Mouse (Mus musculus) 416B (cell line): ENCODE measurements around the gene Zfp429.
"Not testable (repeated sequence)": the region's sequence is repeated elsewhere in the genome, so short reads cannot be mapped to it uniquely, and the experiment has no call there.

ENCODE experiments used
- DNase-seq: peaks from one replicate; pipeline ENCODE4 v3.0.0; 2011; ENCODE audit warnings: low read depth

Gene Zfp429

DNA sequence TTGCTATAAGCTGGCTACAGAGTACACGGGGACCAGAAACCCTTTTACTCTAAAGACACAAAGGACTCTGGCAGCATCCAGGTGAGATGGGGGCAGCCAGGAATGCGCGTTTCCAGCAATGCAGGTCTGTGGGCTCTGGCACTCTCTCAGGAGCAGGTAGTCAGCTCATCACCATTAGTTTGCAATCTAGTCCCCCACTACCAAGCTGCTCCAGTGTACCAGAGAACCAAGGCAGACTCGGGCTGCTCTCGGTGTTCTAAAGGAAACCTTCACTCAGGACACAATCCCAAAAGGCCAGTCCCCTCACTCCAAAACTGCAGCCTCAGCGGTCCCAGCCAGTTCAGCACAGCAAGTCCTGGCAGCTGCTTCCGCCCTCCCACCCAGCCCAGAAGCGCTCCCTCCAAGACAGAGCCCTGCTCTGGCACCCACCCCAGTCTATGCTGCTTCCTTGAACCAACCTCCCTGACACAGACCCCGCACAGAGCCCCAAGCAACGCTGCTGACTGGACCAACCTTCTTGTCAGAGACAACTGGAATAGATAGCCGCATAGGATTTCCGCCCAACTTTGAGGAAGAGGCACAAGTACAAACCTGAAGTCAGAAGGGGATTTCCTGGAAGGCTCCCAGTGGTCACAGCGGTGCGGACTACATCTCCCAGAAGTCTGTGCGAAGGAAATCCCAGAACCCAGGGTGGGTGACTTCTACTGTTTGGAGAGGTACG, at the start of gene Zfp429:
TSS of gene Zfp429 (minus strand) at position 637 of the 721 bp plus-strand sequence.
- peak; percentile 77 for DNase-seq

GRCm38 (mm10) chr13:67437095-67437494, 37.5 kb upstream of the Zfp429 start:
- DNase-seq, result not testable (repeated sequence)

DNA sequence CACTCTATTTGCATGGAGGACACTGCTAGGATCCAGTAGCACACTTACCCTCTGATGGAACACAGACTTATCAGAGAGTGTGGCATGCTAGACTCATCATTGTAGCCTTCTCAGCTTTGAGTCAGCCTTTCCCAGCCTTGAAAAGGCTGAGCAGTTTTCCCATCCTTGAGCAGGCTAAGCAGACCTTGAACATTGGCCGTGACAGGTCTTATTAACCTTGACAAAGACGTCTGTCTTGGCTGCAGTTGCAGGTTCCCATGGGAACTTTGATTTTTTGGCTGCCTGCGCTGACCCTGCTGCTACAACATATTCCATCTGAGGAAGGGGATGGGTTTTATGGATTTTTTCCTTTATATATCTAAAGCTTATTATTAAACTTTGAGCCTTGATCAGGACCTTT, 28.5 kb upstream of the Zfp429 start:
- DNase-seq, result no peak

DNA sequence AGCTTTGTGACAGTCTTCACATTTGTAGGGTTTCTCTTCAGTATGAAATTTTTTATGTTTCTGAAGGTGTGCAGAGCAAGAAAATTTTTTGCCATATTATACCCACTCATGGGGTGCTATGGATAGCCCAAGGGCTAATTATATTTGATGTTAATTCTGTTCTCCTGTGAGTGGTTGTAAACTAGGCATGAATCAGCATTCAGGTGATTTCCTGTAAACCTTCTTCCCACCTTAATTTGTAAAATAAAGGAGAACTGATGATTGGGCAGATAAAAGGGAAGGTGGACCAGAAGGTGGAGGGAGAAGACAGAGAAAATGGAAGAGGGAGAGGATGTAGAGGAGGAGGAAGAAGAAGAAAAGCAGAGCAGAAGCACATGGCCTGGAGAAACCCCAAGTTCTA, 26.1 kb upstream of the Zfp429 start:
- DNase-seq, result not testable (repeated sequence)

DNA sequence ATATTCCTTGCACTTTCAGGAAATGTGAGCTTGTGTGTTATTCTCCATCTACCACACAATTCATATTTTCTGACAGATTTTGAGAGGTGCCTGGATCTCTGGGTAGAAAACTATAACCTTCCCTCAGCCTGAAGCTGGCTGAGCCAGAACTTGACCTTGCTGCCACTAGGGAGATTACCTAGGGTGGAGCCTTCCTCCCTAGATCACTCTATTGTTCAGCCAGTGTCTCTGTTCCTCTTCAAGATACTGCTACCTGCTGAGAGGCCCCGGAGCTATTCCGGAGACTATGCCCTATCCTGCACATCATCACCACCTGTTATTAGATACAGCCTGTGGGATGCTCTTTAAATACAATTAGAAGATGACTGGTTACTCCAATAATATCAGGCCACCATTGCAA, 22.9 kb upstream of the Zfp429 start:
- DNase-seq, result not testable (repeated sequence)

DNA sequence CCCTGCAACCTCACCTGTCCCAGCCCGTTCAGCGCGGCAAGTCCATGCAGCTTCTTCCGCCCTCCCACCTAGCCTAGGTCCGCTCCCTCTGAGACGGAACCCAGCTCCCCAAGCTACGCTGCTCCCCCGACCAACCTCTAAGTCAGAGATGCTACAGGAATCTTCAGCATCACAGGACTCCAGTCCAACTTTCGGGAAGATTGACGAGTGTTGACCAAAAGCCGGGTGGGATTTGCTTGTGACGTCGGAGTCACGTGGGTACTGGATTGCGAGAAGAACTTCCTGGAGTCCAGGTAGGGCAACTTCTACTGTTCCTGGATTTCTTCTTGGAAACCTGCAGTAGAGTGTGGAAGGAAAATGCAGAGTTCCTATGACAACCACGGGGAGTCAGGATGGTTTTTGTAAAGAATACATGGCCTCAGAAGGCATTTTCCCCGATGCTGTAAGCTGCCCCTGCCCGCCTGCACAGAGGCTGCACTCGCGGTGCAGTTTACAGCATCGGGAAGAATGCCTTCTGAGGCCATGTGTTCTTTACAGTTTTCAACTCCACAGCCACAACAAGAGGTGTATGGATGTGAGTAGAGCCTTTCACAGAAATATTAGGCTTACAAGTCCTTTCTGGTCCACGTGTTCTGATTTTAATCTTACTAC, 21.7 kb upstream of the Zfp429 start, which contains the start of gene Zfp459:
TSS of gene Zfp459 (minus strand) at position 212 of the 651 bp plus-strand sequence.
- DNase-seq, result no peak

- DNase-seq, result no peak
Measured at GRCm38 (mm10) chr13:67420558-67421206, 21.1 kb upstream of the Zfp429 start.

DNA sequence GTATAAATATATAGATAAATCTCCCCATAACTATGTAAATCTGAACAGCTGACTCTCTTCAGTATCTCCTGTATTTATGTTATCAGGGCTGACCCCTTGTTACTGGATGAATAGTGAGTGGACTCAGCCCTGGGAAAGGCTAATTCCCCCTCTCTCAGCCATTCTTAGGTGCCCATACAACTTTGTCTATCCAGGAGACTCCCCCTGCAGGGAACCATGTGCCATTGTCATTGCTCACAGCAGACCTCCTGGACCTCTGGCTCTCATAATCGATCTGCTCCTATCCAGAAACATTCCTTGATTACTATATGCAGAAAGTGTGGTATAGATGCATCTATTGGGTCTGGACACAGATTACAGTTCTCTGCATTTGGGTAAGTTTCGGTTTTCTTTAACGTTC, 17.2 kb upstream of the Zfp429 start:
- DNase-seq, result peak; percentile 20

DNA sequence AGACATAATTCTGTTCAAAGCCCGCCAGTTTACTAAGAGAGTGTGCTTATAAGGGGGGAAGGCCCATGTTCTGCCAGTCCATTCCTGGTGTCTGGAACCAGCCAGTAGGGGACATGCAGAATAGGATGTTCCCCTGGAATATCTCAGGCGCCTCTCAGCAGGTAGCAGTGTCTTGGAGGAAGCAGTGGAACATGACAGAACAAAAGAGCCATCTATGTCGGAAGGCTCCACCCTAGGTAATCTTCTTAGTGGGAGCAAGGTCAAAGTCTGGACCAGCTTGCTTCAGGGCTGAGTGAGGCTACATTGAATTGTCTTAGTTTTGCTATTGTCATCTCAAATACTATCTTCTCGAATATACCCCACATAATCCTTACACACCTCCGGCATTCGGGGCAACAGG, 16.1 kb upstream of the Zfp429 start:
- no peak for DNase-seq

DNA sequence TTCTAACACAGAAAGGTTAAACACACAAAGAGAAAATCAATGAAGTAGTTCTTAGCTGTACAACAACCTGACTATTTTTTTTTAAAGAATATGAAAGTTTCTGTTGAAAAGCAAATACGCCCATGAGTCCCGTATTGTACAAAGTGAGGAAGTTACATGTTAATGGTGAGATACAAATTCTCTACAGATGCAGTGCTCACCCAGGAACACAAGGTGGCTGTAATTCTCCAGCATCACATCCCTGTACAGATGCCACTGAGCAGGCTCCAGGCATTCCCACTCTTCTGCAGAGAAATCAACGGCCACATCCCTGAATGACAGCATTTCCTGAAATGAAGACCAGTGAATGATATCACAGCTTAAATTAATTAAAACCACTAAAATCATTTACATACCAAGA, 14.0 kb upstream of the Zfp429 start:
- DNase-seq, result peak; percentile 23

GRCm38 (mm10) chr13:67376255-67376654, 23.4 kb downstream of the Zfp429 start:
- DNase-seq, result peak; percentile 46

DNA sequence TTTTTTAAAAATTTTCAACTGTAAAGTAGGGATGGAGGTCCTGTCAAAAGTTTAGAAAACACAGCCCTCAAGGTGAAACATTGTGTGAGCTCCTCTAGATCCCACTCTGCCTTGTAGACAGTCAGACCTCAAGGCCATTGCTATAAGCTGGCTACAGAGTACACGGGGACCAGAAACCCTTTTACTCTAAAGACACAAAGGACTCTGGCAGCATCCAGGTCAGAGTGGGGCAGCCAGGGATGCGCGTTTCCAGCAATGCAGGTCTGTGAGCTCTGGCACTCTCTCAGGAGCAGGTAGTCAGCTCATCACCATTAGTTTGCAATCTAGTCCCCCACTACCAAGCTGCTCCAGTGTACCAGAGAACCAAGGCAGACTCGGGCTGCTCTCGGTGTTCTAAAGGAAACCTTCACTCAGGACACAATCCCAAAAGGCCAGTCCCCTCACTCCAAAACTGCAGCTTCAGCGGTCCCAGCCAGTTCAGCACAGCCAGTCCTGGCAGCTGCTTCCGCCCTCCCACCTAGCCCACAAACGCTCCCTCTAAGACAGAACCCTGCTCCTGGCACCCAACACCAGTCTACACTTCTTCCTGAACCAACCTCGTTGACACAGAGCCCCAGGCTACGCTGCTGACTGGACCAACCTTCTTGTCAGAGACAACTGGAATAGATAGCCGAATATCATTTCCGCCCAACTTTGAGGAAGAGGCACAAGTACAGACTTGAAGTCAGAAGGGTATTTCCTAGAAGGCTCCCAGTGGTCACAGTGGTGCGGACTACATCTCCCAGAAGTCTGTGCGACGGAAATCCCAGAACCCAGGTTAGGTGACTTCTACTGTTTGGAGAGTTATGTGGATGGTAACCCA, 24.3 kb downstream of the Zfp429 start, which contains the start of the genes Gm28041 and Zfp456:
TSS of gene Gm28041 (minus strand) at position 684 of the 862 bp plus-strand sequence.
TSS of gene Zfp456 (minus strand) at position 761 of the 862 bp plus-strand sequence.
- DNase-seq, result peak; percentile 91

- DNase-seq, result peak; percentile 90
Measured at GRCm38 (mm10) chr13:67360131-67360744, 39.4 kb downstream of the Zfp429 start, which contains the start of the genes Gm28044 and Zfp953. Gene Gm28044, minus strand, starts transcription at chr13:67360536. Gene Zfp953, minus strand, starts transcription at chr13:67360605.

DNA sequence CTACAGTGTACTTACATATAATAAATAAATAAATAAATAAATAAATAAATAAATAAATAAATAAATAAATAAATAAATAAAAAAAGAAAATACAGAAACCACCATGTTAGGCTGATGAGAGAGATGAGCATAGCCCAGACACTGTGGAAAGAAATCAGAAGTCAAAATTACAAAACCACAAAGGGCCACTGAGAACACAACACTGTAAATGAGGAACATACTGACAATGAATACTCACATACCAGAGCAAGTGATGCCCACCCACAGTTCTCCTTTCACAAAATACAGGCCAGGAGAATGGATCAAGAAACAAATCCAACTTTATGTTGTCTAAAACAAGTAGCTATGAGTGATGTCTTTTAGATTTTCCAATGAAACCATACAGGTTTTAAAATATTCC, 47.8 kb downstream of the Zfp429 start:
- no peak for DNase-seq

DNA sequence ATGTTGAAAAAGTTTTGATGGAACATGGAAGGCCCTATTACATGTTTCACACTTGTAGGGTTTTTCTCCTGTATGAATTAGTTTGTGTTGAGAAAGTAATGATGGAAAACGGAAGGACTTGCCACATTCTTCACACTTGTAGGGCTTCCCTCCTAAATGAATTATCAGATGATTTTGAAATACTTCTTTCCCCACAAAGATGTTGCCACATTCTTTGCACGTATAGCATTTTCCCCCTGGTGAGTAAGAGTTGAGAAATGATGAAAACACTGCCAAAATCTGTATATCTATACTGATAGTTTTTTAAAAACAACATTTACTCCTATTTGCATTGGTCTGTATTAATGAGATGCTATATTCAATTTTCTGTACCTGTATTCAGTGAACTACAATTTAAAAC, 56.2 kb downstream of the Zfp429 start:
- DNase-seq, result peak; percentile 69
